Mouse (Mus musculus) G1E (cell line): ENCODE results near the gene Camkk2.

ENCODE experiments used
- CTCF ChIP-seq: IDR thresholded peaks from 2 replicates; pipeline ENCODE4 v1.5.1; 2012; ENCODE audit warnings: low read depth, low read length, inconsistent platforms, mixed read lengths
- POLR2AphosphoS5 ChIP-seq: IDR thresholded peaks from 2 replicates; pipeline ENCODE4 v1.6.1; 2012; ENCODE audit warnings: low read depth, low read length, inconsistent platforms; ENCODE audit not compliant: insufficient replicate concordance

DNA sequence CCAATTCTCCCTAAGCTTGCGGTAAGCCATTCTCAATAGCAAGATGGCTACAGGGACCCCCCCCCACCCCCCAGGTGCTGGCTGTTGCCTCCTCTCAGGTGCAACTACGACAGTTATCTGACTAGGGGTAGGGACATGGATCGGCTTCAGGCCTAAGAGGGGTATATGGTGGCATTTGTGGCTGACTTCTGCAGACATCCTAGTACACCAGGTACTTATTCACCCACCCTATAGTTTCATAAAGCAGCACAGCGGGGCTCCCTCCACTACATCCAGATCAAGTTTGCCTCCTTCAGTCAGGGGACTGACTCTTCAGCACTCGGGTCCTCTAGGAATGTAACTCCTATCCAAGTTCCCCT is 72.3 kb downstream of the Camkk2 start:
- TF ChIP-seq CTCF: no peak
- TF ChIP-seq POLR2AphosphoS5: no peak
